Mouse (Mus musculus) adrenal gland (tissue): ENCODE results near the gene Tpst1.

Experiments
- intact Hi-C: fragments of 180-260 bp; cut with DNase I; formaldehyde crosslinking; loops from one replicate; pipeline ENCODE4 v1.15.1; 2025

Tpst1 gene

DNA sequence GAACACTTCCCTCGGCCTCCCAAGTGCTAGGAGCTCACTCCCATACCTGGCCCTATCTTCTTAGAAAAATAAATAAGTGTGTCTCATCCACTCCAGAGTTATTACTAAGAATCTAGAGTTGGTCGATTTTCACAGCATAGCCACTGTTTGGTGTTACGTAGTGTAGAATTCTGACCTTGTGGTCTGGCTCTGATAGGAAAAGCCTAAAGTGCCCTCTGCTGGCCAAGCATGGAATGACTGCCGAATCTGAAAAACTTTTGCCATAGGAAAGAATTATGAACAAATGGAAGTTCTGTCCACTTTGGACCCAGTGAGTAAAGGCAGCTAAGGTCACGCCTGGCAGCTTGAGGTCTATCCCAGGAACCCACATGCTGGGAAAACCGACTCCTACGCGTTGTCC lies 66.3 kb downstream of the Tpst1 start:
- intact Hi-C loops: loop anchor here (5.0 kb wide), 3 partner anchors 72 to 117 kb away; no protein-coding TSS in a partner anchor

DNA sequence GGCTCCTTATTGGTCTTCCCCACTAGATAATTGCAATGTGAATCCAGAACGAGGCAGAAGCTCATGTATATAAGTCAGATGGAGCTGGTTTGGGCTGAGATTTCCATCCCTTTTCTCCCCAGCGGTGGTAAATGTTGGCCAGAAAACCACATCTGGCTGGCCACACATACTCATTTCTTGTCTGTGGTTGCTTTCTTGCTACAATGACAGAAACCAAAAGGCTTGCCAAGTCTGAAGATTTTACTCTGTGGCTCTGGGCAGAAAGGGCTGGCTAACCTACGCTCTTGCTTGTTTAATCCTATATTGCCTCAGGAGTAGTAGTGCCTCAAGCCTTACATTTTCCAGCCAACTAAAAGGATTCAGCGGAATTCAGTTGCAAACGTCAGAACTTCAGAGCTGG lies 68.0 kb downstream of the Tpst1 start:
- intact Hi-C loops: no loop called here

DNA sequence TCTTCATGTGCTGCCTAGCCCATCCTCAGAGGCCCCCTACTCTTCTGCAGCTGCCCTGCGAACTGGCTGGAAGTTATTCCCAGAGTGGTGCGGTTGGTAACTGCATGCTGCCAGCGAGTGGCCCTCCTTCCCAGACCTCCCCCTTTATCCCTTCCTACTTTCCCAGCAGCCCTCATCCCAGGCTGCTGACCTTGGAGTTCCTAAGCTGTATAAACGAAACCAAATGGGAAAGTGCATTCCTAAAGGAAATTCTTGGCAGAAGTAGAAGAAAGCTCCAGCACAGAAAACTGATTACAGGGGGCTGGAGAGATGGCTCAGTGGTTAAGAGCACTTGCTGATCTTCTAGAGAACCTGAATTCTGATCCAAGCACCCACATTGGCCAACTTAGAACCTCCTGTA lies 68.9 kb downstream of the Tpst1 start:
- intact Hi-C loops: no loop called here

DNA sequence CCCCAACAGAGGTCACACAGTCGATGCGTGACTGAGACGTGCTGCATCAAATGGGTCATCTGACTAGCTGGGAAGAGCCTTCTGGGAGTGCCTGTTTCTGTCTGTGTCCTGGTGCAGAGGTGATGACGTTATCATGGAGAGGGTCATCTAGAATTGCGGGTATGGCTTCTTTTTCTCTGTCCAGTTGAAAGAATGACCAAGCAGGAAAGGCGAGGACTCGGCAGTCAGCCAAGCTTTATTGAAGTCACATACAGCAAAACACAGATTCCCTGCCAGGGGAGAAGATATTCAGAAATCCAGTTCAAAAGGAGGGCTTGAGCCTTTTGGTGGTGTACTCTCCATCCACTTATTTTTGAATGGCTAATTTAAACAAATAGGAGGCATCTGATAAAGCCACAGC lies 70.0 kb downstream of the Tpst1 start:
- intact Hi-C loops: no loop called here

DNA sequence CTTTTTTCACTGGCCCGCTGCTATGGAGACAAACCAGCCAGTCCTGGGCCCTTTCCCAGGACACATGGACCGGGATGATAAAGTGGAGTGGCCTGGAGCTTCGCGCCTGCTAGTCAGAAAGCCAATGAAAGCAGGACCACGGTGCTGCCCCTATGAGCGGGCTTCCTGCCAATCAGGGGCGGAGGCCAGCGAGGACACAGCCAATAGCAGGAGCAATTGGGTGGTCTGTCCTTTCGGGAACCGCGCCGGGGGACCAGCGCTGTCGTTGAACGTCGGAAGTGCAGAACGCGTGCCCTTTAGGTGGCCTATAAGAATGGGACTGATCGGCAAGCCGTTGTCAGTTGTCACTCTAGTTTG lies 70.8 kb downstream of the Tpst1 start:
- intact Hi-C loops: no loop called here

DNA sequence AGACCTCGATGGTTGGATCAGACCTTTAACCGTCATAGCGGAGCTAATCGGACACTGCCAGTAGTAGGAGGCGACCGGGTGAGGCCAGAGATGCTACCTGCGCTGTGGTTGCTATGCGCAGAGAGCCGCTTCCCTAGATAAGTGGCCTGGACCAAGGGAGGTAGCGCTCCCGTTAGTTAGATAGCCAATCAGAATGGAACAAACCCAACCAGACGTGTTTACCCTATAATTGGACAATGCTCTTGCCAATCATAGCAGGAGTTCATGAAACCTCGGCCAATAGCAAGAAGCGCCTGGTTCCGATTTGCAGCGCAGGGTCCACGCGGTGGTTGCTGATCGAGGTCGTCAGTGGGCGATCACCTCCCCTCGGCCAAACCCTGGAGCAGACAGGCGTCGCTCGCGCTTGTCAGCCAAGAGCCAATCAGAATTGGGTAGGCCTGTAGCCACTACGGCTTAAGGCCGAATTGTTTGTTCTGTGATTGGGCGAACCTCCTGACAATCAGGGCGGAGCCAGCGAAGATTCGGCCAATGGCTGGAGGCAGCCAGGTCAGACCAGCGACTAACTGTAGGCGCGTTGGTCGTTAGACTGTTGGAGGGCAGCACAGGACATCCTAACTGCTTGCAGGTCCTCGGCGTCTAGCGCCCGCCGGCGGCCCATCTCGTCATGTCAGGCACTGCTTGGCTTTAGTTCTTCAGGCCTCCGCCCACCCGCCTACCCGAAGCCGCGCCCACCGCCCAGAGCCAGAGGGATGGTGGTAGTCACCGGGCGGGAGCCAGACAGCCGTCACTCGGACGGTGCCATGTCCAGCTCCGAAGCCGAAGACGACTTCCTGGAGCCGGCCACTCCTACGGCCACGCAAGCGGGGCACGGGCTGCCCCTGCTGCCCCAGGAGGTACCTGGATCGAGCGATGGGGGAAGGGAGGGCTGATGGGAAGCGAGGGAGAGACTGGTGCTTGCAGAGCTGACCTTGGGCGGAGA lies 71.5 kb downstream of the Tpst1 start, which contains the start of gene Kctd7:
TSS of gene Kctd7 (plus strand) at position 528 of the 979 bp plus-strand sequence.
- intact Hi-C loops: no loop called here

DNA sequence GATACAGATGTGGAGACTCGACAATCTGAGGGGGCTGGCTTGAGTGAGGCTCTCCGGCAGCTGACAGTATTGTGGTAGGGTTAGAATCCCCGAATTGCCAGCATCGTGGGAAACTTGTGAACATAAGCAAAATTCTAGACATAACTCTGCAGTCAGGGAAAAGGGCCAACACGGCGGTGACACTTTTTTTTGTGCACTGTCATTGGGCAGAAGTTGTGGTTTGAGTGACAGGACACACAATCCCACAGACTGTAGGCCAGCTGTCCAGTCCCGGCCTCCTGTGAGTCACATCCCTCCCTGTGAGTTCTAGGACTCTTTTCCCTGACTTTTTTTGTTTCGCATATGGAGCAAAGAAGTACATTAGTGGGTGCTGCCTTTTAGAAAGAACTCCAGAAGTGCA lies 72.8 kb downstream of the Tpst1 start:
- intact Hi-C loops: no loop called here

DNA sequence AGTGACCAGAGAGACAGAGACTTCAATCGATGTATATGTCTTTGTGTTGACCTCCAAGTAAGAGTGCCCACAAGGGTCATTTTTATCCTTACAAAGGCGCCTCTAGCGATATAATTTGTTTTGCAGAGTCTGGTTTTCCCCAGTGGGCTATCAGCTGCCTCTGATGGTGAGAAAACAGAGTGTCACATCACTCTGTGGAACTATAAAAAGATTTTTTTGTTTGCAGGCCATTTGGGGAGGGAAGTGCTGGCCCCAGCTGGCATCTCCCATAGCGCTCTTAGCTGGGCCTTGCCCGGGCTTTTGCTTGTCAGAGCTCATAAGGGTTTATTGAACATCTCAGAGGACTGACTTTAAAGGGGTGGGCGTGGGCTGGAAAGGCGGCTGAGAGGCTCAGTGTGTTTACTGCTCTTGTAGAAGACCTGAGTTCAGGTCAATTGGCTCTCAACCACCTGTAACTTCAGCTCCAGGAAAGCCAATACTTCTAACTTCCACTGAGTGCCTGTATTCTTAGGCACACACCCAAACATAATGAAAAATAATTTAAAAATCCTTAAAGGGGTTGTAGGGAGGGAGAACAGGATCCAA lies 76.7 kb downstream of the Tpst1 start:
- intact Hi-C loops: no loop called here

DNA sequence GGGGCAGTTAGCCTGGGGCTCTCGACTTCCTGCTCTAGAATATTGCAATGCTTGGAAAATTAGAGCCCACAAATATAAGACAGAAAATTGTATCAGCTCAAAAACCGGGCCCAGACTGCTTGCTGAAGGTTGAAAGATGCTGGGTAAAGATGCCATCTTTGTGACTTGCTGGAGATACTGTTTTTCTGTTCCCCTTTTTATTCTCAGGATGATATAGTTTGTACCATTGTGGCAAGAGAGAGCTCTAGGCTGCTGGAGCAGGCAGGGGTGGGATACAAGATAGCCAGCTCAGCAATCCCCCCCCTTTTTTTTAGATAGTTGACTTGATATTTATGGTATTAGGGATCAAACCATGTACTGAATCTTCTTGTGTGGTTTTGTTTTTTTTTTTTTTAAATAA lies 81.2 kb downstream of the Tpst1 start:
- intact Hi-C loops: no loop called here

DNA sequence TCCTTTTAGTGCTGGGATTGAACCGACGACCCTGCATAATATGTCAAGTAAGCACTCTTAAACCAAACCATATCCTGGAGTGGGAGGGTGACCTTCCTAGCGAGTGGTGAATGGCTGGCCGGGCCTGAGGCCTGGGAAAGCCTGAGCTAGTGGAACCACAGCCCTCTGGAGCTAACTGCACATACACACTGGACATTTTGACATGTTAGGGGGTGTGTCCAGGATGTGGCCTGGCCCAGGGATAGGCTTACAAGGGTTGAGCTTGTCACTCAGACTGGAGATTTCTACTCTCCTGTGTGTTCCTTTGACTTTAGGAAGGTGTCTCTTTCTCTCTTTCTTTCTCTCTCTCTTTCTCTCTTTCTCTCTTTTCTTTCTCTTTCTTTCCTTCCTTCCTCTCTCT lies 85.4 kb downstream of the Tpst1 start:
- intact Hi-C loops: no loop called here

DNA sequence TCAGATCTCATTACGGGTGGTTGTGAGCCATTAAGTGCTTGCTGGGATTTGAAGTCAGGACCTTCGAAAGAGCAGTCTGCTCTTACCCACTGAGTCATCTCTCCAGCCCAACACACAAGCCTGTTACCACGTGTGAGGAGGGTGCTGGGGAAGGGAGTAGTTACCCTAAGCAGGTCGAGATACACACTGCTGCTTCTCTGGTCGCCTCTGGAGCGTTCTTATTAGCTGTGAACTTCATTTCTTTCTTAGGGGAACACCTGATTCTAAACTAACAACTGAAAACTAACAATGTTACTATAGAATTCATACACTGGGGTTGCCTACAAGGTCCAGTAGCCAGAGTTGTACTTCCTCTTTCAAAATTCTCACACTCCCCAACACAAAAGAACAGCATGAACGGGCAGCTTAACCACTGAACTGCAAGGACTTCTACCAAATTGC lies 86.7 kb downstream of the Tpst1 start:
- intact Hi-C loops: loop anchor here (5.0 kb wide), 1 partner anchor 157 kb away; the partner anchor contains the start of gene Gusb

DNA sequence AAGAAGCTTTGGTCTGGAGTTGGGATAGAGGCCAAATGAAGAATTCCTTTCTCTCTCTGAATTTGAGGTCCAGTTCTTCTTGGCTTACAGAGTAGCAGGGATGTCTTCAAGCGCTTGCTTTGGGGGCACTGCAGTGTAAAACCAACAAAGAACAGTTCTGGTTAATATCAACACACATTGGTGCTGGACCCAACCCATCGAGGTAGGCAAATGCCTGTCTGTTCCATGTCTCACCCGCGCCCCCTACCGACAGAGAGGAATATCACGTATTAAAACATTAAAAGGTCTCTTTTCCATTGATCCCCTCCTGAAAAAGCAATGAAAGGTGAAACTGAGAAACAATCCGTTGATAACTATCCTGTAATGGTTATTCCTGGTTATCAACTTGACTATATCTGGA lies 90.5 kb downstream of the Tpst1 start:
- intact Hi-C loops: loop anchor here (5.0 kb wide), 1 partner anchor 161 kb away; the partner anchor contains the start of gene Gusb

DNA sequence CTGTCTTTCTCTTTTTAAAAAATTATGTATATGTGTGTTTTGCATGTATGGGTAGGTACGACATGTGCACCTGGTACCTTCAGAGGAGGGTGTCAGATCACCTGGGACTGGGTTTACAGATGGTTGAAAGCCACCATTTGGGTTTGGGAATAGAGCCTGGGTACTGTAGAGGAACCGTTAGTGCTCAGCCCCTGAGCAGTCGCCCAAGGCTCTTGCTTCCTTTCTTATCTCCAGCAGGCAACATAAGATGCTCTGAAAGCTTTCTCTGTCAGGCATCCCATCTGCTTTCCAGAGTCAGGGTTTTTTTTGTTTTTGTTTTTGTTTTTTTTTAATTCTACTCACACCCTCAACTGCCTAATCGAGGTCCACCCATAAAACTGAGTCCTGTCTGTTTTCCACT lies 92.1 kb downstream of the Tpst1 start:
- intact Hi-C loops: no loop called here

DNA sequence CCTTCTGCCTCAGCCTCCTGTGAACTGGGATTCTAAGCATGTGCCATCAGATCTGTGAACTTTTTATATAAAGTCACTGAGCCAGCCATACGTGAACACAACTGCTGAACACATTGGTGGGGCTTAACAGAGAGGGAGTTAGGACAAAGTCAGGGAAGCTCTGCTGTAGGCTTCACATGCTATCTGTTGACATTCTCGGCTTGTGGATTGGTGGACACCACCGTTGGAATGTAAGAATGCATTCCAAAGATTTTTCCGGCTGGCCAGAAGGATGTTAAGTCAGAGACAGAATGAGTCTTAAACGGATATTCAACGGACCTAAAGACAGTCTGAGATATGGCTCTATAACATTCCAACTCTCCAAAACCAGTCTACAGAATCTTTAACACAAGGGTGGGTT lies 96.0 kb downstream of the Tpst1 start:
- intact Hi-C loops: no loop called here

DNA sequence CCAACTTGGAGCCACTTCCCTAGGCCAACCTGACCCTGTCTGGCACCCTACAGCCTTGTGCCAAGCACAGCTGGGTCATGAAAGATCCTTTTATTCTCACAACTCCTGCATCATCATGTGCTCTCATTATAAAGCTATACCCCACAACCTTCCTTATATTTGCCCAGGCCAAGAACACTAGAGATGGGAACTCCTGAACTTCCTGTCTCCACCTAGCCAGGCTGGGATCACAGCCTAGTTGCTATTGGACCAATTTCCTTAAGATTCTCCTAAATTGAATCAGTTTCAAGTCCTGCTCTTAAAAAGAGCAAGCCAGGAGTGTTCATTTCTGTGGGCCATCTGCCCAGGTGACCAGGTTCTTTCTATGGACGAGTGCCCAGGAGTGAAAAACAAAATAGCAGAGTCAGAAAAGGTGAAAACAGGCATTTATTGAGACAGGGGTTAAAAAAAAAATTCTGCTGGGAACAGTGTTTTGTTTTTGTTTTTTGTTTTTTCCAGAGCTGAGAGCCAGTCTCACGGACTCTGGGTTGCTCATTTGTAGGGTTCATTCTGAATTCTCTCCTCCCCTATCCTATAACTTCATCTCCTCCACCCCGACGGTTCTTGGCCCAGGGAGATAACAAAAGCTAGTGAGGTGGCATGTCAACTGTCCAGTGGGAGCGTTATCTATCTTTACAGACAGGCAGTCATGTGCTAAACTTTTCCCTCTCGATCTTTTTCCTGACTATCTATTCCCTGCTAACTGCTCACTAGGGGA lies 97.7 kb downstream of the Tpst1 start:
- intact Hi-C loops: loop anchor here (5.0 kb wide), 1 partner anchor 51 kb away; no protein-coding TSS in a partner anchor

DNA sequence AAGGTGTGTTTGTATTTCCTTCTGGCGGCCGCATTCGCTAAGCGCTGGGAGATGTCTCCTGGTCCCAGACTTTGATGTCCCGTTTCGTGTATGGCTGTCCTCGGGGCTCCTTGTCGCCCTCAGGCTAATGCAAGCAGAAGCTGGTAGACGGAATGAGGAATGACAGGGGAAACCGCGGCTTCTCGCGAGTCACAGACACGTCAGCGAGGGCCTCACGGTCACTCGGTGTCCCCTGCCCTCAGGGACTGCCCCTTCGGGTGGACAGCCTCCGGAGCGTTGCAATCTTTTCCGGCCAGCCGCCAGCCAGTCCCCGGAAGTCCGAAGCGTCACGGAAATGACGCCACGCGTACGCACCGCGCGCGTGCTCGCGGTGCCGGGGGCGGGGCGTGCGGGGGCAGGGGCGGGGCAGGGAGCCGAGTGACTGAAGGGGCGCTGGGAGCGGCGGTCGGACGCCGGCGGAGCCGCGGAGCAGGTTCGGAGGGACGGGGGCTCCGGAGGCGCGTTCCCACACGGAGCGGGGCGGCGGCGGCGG lies 98.4 kb downstream of the Tpst1 start, which contains the start of gene Rabgef1:
TSS of gene Rabgef1 (plus strand) at position 376 of the 532 bp plus-strand sequence.
- intact Hi-C loops: loop anchor here (5.0 kb wide), 1 partner anchor 51 kb away; no protein-coding TSS in a partner anchor

DNA sequence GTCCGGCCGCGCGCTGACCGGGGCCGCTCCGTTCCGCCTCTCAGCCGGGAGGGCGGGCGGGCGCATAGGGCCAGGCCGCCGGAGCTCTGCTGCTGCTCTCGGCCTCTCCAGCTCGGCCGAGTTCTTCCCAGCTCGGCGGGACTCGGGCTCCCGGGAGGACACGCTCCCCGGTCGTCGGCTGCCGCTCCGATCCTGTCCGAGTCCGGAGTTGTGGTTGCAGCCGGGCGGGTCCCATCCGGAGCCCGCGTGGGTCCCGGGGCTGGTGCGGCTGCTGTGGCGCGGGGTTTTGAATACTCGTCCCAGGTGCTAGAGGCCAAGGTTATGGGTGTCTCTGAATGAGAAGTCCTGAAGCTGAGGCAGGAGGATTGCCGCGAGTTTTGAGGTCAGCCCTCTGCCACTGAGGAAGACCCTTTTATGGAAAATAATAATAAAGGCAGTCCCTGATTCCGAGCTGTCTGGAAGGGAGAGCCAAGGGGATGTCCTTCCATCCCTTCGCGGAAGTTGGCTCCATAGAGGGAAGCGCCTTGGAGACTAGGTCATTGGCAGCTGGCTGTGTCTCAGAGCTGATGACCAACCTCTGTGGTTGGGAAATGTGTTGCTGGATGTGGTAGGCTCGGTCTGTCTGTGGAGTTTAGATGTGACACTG lies 99.0 kb downstream of the Tpst1 start:
- intact Hi-C loops: loop anchor here (5.0 kb wide), 1 partner anchor 50 kb away; no protein-coding TSS in a partner anchor

DNA sequence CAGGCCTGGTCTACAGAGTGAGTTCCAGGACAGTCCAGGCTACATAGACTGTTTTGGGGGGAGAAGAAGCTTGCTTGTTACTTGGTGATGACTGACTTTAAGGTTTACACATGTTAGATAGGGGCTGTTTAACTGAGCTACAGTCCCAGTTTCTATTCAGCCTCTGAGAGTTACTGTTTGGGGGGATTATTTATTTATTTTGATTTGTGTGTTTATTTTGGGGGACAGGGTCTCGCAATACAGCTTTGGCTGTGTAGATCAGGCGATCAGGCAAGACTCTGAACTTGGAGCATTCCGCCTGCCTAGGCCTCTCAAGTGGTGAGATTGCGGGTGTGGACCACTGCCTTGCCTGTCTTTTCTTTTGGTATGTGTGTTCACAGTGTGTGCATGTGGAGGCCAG lies 99.9 kb downstream of the Tpst1 start:
- intact Hi-C loops: loop anchor here (5.0 kb wide), 1 partner anchor 49 kb away; no protein-coding TSS in a partner anchor

DNA sequence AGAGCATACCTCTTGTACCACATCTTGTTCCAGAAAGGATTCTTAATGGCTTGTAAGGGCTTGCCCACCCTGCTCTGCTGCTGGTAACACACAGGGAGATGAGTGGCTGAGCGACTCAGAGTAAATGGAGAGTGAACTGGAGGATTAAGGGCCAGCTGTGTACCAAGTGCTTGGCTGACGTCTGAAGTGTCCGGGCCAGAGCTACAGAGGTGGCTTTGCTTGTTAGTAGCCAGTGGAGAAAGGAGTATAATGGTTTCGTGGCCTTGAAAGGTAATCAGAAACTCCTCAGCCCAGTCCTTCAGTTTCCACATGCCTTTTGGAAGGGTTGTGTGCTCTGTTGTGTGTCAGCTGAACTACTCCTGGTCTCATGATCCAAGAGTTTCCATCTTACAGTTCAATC lies 104.7 kb downstream of the Tpst1 start:
- intact Hi-C loops: no loop called here

DNA sequence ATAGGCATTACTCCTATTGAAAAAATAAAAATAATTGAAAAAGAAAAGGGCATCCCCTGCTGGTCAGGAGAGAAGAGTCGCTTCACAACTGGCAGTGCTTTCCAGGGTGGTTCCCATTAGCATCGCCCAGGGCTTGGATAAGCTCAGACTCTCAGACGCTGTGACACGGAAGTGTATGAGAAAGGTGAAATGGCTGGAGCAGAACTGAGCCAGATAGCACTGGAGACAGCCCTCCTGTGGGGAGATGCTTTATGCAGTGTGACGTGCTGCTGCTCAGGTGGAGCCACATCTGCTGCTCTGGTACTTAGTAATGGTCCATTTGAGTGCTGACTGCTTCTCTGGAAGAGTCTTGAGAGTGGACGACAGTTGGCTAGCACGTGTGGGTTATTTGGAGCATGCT lies 107.2 kb downstream of the Tpst1 start:
- intact Hi-C loops: no loop called here
